Mouse (Mus musculus): ENCODE data around the gene Cdyl2. TPM values are rescaled to one million over a fixed set of nuclear protein-coding genes. Genes with fewer than 3 reads are reported as not detected.

Gene Cdyl2
- polyA plus RNA-seq, 1 experiment: 4.6 TPM

- peaks cover 8% of the 10 kb centered on the region for H3K36me3 ChIP-seq (ENCODE audit: control insufficient read depth, insufficient read depth, low read length)
- H3K27me3 ChIP-seq (ENCODE audit: control insufficient read depth, insufficient read depth, low read length): no peaks in the 10 kb centered on the region
- no peak for DNase-seq (ENCODE audit: low read depth in 1 of 2, low spot score in 2 of 2)
- H3K4me1 ChIP-seq (ENCODE audit: control insufficient read depth, insufficient read depth, insufficient read length): no peaks in the 10 kb centered on the region
- no peak overlapping the region for H3K4me3 ChIP-seq (ENCODE audit: extremely low read depth, insufficient read depth, insufficient read length)
- 92% methylated on average over 5 of the region's 5 CpGs for WGBS
- H3K27ac ChIP-seq (ENCODE audit: insufficient read depth, low read length): no peak overlapping the region
- TF ChIP-seq CTCF (IDR thresholded peaks at IDR 0.05; ENCODE audit: extremely low read depth, insufficient read depth, insufficient read length, insufficient replicate concordance): no peak
- TF ChIP-seq POLR2A (IDR thresholded peaks at IDR 0.05; ENCODE audit: low read depth, low read length): no peak
Observed at GRCm38 (mm10) chr8:116619221-116619620, 113.6 kb downstream of the Cdyl2 start.

DNA sequence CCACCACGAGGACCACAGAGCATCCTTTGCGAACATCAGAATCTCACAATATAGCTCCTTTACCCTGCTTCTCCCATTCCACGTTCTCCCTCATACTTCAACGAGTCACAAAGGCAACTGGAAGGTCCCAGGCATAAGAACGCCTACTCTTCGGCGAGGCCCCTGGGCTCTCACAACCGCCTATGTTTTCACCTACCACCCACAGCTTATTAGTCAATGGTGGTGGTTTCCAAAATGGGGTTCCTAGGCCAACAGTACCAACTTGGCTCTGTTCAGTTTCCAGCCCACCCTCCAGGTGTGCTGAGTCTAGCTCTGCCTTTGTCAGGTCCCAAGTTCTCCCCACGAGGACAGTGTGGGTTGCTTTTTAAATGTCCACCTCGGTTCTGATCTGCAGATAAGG is 114.0 kb downstream of the Cdyl2 start:
- no peak for TF ChIP-seq CTCF (IDR thresholded peaks at IDR 0.05; ENCODE audit: extremely low read depth, insufficient read depth, insufficient read length, insufficient replicate concordance)
- no peak for TF ChIP-seq POLR2A (IDR thresholded peaks at IDR 0.05; ENCODE audit: low read depth, low read length)
- WGBS: 75% methylated on average over 10 of the region's 10 CpGs
- H3K36me3 ChIP-seq (ENCODE audit: control insufficient read depth, insufficient read depth, low read length): peaks cover 6% of the 10 kb centered on the region

DNA sequence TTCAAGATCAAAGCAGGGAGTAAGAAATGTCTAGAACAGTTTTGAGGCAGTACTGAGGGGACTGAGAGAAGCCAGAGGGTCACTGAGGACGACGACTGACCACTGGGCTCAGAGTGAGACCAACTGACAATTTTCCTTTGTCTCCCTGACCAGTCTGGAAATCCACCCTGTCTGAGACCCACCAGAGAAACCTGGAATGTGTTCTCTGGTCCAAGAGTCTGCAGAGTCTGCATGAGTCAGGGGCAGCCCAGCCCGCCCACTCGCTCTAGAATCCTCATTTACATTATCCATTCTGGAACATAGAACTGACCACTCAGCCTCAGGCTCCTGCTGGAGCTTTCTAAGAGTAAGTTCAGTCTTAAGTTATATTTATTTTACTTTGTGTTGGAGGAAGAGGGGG is 114.9 kb downstream of the Cdyl2 start:
- Histone ChIP-seq H3K4me3 (ENCODE audit: extremely low read depth, insufficient read depth, insufficient read length) (no peak overlapping the region), H3K4me1 (ENCODE audit: control insufficient read depth, insufficient read depth, insufficient read length) (no peaks in the 10 kb centered on the region), H3K27me3 (ENCODE audit: control insufficient read depth, insufficient read depth, low read length) (no peaks in the 10 kb centered on the region), H3K27ac (ENCODE audit: insufficient read depth, low read length) (no peak overlapping the region), H3K36me3 (ENCODE audit: control insufficient read depth, insufficient read depth, low read length) (peaks cover 1% of the 10 kb centered on the region; the same call in 1 of the 2 replicates)
- DNase-seq (ENCODE audit: low read depth in 1 of 2, low spot score in 2 of 2): no peak
- no peak for TF ChIP-seq CTCF (IDR thresholded peaks at IDR 0.05; ENCODE audit: extremely low read depth, insufficient read depth, insufficient read length, insufficient replicate concordance)
- 95% methylated on average over 4 of the region's 4 CpGs for WGBS

More for the DNA sequence above, 114.0 kb downstream of the Cdyl2 start:
- Histone ChIP-seq H3K27ac (ENCODE audit: insufficient read depth, low read length) (no peak overlapping the region), H3K4me1 (ENCODE audit: control insufficient read depth, insufficient read depth, insufficient read length) (no peaks in the 10 kb centered on the region), H3K4me3 (ENCODE audit: extremely low read depth, insufficient read depth, insufficient read length) (no peak overlapping the region), H3K27me3 (ENCODE audit: control insufficient read depth, insufficient read depth, low read length) (no peaks in the 10 kb centered on the region)
- DNase-seq (ENCODE audit: low read depth in 1 of 2, low spot score in 2 of 2): no peak

DNA sequence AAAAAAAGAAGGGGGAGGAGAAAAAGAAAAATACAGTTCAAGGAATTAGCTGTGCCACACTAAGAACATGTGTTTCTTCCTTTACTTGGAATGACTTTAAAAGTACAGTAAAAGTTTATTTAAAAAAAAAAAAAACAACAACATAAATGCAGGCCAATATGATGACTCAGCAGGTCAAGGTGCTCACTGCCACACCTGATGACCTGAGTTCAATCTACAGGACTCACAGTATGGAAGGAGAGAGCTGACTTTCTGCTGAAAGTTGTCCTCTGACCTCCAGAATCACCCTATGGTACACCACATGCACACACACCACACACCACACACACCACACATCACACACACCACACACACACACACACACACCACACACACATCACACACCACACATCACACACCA is 116.4 kb downstream of the Cdyl2 start:
- DNase-seq (ENCODE audit: low read depth in 1 of 2, low spot score in 2 of 2): no peak
- TF ChIP-seq CTCF (IDR thresholded peaks at IDR 0.05; ENCODE audit: extremely low read depth, insufficient read depth, insufficient read length, insufficient replicate concordance): no peak
- no peak for TF ChIP-seq POLR2A (IDR thresholded peaks at IDR 0.05; ENCODE audit: low read depth, low read length)
- Histone ChIP-seq H3K4me1 (ENCODE audit: control insufficient read depth, insufficient read depth, insufficient read length) (no peaks in the 10 kb centered on the region), H3K4me3 (ENCODE audit: extremely low read depth, insufficient read depth, insufficient read length) (no peak overlapping the region), H3K27me3 (ENCODE audit: control insufficient read depth, insufficient read depth, low read length) (no peaks in the 10 kb centered on the region), H3K27ac (ENCODE audit: insufficient read depth, low read length) (no peak overlapping the region), H3K36me3 (ENCODE audit: control insufficient read depth, insufficient read depth, low read length) (no peaks in the 10 kb centered on the region; the same call in 1 of the 2 replicates)

GRCm38 (mm10) chr8:116614901-116615300 is 117.9 kb downstream of the Cdyl2 start:
- Histone ChIP-seq H3K4me3 (ENCODE audit: extremely low read depth, insufficient read depth, insufficient read length) (no peak overlapping the region), H3K4me1 (ENCODE audit: control insufficient read depth, insufficient read depth, insufficient read length) (no peaks in the 10 kb centered on the region)
- WGBS: 93% methylated on average over 7 of the region's 7 CpGs

DNA sequence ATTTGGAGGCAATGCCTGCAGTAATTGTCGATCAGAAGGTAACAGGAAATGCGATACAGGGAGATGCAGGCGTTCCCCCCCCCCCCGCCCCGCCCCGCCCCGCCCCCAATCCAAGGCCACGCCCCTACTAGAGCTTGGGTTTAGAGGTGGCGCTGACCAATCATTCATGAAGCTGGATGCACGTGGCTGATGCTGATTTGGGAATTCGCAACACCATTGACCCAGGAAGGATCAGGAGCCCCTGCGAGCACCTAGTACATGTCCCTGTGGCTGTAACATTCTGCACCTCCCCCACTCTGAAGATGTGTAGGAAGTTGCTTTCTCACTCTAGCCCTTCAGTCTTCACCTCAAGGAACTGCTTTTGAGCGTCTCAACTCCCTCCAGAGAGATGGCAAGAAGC is 126.6 kb downstream of the Cdyl2 start:
- Histone ChIP-seq H3K27ac (ENCODE audit: insufficient read depth, low read length) (no peak overlapping the region), H3K27me3 (ENCODE audit: control insufficient read depth, insufficient read depth, low read length) (no peaks in the 10 kb centered on the region), H3K4me3 (ENCODE audit: extremely low read depth, insufficient read depth, insufficient read length) (no peak overlapping the region), H3K36me3 (ENCODE audit: control insufficient read depth, insufficient read depth, low read length) (no peaks in the 10 kb centered on the region), H3K4me1 (ENCODE audit: control insufficient read depth, insufficient read depth, insufficient read length) (peaks cover 3% of the 10 kb centered on the region; the same call in 1 of the 2 replicates)
- 73% methylated on average over 13 of the region's 13 CpGs for WGBS
- DNase-seq (ENCODE audit: low read depth in 1 of 2, low spot score in 2 of 2): no peak
- TF ChIP-seq CTCF (IDR thresholded peaks at IDR 0.05; ENCODE audit: extremely low read depth, insufficient read depth, insufficient read length, insufficient replicate concordance) (no peak), POLR2A (IDR thresholded peaks at IDR 0.05; ENCODE audit: low read depth, low read length) (no peak)

More at GRCm38 (mm10) chr8:116614901-116615300, 117.9 kb downstream of the Cdyl2 start:
- no peaks in the 10 kb centered on the region for H3K27me3 ChIP-seq (ENCODE audit: control insufficient read depth, insufficient read depth, low read length)
- no peak overlapping the region for H3K27ac ChIP-seq (ENCODE audit: insufficient read depth, low read length)
- H3K36me3 ChIP-seq (ENCODE audit: control insufficient read depth, insufficient read depth, low read length): no peaks in the 10 kb centered on the region; the same call in 1 of the 2 replicates
- no peak for TF ChIP-seq CTCF (IDR thresholded peaks at IDR 0.05; ENCODE audit: extremely low read depth, insufficient read depth, insufficient read length, insufficient replicate concordance)
- TF ChIP-seq POLR2A (IDR thresholded peaks at IDR 0.05; ENCODE audit: low read depth, low read length): no peak
- DNase-seq (ENCODE audit: low read depth in 1 of 2, low spot score in 2 of 2): no peak

DNA sequence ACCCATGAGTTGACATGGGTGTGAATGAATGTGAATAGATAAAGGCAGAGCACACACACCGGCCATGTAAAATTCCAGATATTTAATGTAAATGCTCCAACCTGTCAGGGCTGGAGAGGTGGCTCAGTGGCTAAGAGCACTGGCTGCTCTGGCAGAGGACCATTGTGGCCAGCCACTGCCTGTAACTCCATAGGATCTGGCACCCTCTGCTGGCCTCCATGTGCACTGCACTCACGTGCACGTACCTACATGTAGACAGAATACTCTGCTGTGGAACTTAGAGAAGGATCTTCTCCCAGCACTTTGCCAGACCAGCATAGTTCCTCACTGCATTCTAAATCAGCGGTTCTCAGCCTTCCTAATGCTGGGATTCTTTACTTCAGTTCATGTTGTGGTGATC is 130.0 kb downstream of the Cdyl2 start:
- peak; percentile 11; the same call in 1 of the 2 replicates for TF ChIP-seq CTCF (IDR thresholded peaks at IDR 0.05; ENCODE audit: extremely low read depth, insufficient read depth, insufficient read length, insufficient replicate concordance)
- TF ChIP-seq POLR2A (IDR thresholded peaks at IDR 0.05; ENCODE audit: low read depth, low read length): no peak
- WGBS: 91% methylated on average over 4 of the region's 4 CpGs
- Histone ChIP-seq H3K27me3 (ENCODE audit: control insufficient read depth, insufficient read depth, low read length) (no peaks in the 10 kb centered on the region), H3K36me3 (ENCODE audit: control insufficient read depth, insufficient read depth, low read length) (no peaks in the 10 kb centered on the region), H3K4me3 (ENCODE audit: extremely low read depth, insufficient read depth, insufficient read length) (no peak overlapping the region), H3K27ac (ENCODE audit: insufficient read depth, low read length) (no peak overlapping the region), H3K4me1 (ENCODE audit: control insufficient read depth, insufficient read depth, insufficient read length) (peaks cover 10% of the 10 kb centered on the region)
- peak in 1 of 2 experiments; percentile 16 for DNase-seq (ENCODE audit: low read depth in 1 of 2, low spot score in 2 of 2)
